Mouse (Mus musculus): Measurements from ENCODE around the gene Ccnl2.
"Not testable (repeated sequence)": the region's sequence is repeated elsewhere in the genome, so short reads cannot be mapped to it uniquely, and the experiment has no call there.

Gene Ccnl2

GRCm38 (mm10) chr4:155785819-155786218 is 26.5 kb upstream of the Ccnl2 start, which contains the start of gene Tmem88b:
Gene Tmem88b (minus strand): TSS chr4:155785874.
- in situ Hi-C loops (cut with MboI; ENCODE audit: low pct_unique_long_range_greater_than_20kb in 1 of 2, low sequenced_read_pairs in 2 of 2, unreplicated experiment in 1 of 2), result no loop called here

DNA sequence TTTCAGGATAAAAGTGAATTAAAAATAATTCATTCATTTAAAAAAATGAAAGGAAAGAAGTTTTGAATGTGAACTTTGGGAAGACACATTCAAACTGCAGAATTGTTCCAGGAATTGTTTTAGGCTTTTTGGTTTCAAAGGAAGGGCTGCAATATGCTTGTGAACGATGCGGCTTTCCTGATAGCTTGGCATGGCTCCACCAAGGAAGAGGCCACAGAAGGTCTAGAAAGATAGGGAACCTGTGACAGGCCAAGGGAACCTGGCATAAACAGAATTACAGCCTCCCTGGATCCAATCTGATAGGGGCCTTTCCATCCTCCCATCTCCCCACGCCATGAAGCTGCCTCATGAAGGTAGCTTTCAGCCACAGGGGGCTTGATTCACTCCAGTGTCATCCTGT is 24.0 kb upstream of the Ccnl2 start:
- in situ Hi-C loops (cut with MboI; ENCODE audit: low pct_unique_long_range_greater_than_20kb in 1 of 2, low sequenced_read_pairs in 2 of 2, unreplicated experiment in 1 of 2), result no loop called here

GRCm38 (mm10) chr4:155788833-155789232 is 23.5 kb upstream of the Ccnl2 start:
- in situ Hi-C loops (cut with MboI; ENCODE audit: low pct_unique_long_range_greater_than_20kb in 1 of 2, low sequenced_read_pairs in 2 of 2, unreplicated experiment in 1 of 2), result not testable (repeated sequence)

GRCm38 (mm10) chr4:155790021-155790489 is 22.2 kb upstream of the Ccnl2 start, which contains the start of gene Ankrd65:
Gene Ankrd65 (plus strand): TSS chr4:155790439.
- in situ Hi-C loops (cut with MboI; ENCODE audit: low pct_unique_long_range_greater_than_20kb in 1 of 2, low sequenced_read_pairs in 2 of 2, unreplicated experiment in 1 of 2), result no loop called here

DNA sequence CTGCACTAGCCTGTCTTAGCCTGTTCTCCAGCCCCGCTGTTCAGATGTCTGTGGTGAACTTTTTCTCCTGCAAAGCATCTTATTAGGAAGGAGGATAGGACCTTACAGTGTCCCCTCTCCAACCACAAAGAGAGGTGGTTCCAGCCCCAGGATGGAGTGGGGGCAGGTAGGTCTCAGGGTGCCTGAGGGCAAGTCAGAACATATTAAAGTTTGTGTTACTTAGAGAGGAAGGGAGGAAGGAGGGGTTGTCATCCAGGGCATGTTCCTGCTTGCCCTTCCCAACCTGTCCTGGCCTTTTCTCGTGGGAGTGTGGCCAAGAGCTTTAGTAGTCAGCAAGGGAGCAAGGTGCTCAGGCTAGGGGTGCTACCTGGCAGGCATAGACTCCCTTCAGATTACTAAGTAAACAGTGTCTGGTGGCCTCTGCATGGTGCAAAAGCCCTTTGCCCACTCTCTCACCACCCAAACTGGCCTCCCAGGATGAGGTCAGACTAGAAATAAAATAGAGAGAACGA is 21.6 kb upstream of the Ccnl2 start:
- in situ Hi-C loops (cut with MboI; ENCODE audit: low pct_unique_long_range_greater_than_20kb in 1 of 2, low sequenced_read_pairs in 2 of 2, unreplicated experiment in 1 of 2), result no loop called here

GRCm38 (mm10) chr4:155791240-155791933 is 20.9 kb upstream of the Ccnl2 start:
- in situ Hi-C loops (cut with MboI; ENCODE audit: low pct_unique_long_range_greater_than_20kb in 1 of 2, low sequenced_read_pairs in 2 of 2, unreplicated experiment in 1 of 2), result no loop called here

DNA sequence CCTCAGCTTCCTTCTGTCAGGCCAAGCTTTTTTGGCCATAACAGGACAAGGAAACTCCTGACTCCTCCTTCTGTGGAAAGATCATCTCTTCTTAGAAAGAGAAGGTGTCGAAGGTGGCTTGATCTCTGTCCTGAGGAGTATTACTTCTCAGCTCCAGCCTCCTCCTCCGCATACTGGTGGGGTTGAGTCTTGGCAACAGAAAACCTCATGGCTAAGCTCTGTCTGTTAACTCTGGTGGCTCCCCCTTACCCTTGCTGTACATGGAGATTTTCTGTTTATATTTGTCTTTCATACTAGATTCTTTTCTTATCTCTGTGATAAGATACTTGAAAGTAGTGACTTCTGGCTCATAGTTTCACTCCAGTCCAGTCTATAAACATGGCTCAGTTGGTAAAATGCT is 18.6 kb upstream of the Ccnl2 start:
- in situ Hi-C loops (cut with MboI; ENCODE audit: low pct_unique_long_range_greater_than_20kb in 1 of 2, low sequenced_read_pairs in 2 of 2, unreplicated experiment in 1 of 2), result no loop called here

DNA sequence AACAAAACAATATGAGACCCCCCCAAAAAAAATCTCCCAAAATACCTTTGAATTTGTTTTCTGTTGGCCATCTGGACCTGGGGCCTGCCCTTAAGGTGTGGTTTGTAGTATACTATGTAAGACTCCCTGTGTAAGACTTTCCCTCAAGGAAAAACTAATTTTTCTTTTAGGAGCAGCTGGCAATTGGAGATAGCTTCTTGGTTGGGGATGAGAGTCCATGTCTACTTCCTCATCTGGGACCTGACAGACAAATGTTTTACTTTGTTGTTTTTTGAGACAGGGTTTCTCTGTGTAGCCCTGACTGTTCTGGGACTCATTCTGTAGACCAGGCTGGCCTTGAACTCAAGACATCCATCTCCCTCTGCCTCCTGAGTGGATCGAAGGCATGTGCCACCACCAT is 10.2 kb upstream of the Ccnl2 start:
- in situ Hi-C loops (cut with MboI; ENCODE audit: low pct_unique_long_range_greater_than_20kb in 1 of 2, low sequenced_read_pairs in 2 of 2, unreplicated experiment in 1 of 2), result no loop called here

GRCm38 (mm10) chr4:155802741-155803339 is 9.4 kb upstream of the Ccnl2 start, which contains the start of gene Mrpl20:
Gene Mrpl20 (plus strand): TSS chr4:155802878.
- in situ Hi-C loops (cut with MboI; ENCODE audit: low pct_unique_long_range_greater_than_20kb in 1 of 2, low sequenced_read_pairs in 2 of 2, unreplicated experiment in 1 of 2), result no loop called here

DNA sequence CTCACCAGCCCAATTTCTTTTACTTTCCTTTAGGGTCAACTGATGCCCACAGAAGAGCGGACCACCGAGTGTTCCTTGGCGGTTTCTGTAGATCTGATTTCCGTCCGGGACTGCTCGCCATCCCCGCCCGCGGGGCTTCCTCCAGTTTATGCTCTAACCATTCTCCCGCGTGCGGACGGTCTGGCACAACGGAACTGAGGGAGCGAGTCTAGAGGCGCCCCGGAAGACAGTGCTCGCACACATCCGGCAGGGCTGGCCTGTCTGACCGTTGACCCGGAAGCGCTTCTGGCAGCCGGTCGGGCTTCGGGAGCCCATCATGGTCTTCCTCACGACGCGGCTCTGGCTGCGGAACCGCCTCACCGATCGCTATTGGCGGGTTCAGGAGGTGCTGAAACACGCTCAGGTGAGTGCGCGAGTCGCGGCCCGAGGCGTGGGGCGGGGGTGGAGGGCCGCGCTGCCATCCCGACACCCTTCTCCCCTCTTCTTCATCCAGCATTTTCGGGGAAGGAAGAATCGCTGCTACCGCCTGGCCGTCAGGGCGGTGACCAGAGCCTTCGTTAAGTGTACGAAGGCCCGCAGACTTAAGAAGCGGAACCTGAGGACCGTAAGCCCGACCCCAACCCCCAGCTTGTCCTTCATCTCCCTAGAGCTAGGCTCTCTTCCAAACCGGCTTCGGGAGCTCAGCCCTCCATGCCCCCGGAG is 8.8 kb upstream of the Ccnl2 start:
- in situ Hi-C loops (cut with MboI; ENCODE audit: low pct_unique_long_range_greater_than_20kb in 1 of 2, low sequenced_read_pairs in 2 of 2, unreplicated experiment in 1 of 2), result no loop called here

DNA sequence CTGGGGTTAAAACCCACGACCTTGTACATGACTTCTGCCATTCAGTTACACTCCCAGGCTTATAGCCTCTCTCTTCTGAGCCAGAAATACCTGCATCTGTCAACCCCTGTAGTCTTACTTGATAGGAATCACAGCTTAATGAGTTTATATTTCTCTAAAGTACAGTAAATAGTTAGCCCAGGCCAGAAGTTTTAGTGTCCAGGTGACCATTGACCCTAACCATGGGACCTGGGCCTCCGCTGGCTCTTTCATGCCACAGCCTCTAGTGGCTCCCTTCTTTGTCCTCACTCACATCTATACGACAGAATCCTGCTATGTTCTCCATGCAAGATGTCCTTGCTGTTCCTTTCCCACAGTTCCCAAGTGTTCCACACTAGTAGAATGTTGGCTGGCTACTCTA is 4.4 kb upstream of the Ccnl2 start:
- in situ Hi-C loops (cut with MboI; ENCODE audit: low pct_unique_long_range_greater_than_20kb in 1 of 2, low sequenced_read_pairs in 2 of 2, unreplicated experiment in 1 of 2), result no loop called here

GRCm38 (mm10) chr4:155812665-155813181 is 434 bp downstream of the Ccnl2 start:
- in situ Hi-C loops (cut with MboI; ENCODE audit: low pct_unique_long_range_greater_than_20kb in 1 of 2, low sequenced_read_pairs in 2 of 2, unreplicated experiment in 1 of 2), result no loop called here

GRCm38 (mm10) chr4:155817533-155817932 is 5.2 kb downstream of the Ccnl2 start:
- in situ Hi-C loops (cut with MboI; ENCODE audit: low pct_unique_long_range_greater_than_20kb in 1 of 2, low sequenced_read_pairs in 2 of 2, unreplicated experiment in 1 of 2), result no loop called here

DNA sequence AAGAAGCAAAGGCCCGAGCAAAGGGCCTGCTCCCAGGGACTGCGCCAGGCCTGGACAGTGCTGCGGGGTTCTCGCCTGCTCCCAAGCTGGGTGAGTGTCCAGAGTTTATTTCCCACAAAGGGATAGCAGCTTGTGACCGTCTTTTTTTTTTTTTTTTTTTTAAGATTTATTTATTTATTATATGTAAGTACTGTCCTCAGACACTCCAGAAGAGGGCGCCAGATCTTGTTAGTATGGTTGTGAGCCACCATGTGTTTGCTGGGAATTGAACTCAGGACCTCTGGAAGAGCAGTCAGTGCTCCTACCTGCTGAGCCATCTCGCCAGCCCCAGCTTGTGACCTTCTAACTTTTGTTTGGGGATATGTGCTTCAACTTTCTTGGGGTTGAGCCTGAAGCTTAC is 8.7 kb downstream of the Ccnl2 start:
- in situ Hi-C loops (cut with MboI; ENCODE audit: low pct_unique_long_range_greater_than_20kb in 1 of 2, low sequenced_read_pairs in 2 of 2, unreplicated experiment in 1 of 2), result no loop called here

DNA sequence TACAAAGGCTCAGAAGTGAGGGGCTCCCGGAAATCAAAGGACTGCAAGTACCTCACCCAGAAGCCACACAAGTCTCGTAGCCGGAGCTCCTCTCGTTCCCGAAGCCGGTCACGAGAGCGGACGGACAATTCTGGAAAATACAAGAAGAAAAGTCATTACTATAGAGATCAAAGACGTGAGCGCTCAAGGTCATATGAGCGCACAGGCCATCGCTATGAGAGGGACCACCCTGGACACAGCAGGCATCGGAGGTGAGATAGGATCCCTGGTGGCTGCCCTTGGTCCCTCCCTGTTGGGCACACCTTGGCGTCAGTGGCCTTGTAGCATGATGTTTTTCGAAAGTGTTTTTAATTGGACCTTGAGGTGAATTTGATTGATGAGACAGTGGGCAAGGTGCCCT is 11.2 kb downstream of the Ccnl2 start:
- in situ Hi-C loops (cut with MboI; ENCODE audit: low pct_unique_long_range_greater_than_20kb in 1 of 2, low sequenced_read_pairs in 2 of 2, unreplicated experiment in 1 of 2), result no loop called here

GRCm38 (mm10) chr4:155829866-155830265 is 17.6 kb downstream of the Ccnl2 start:
- in situ Hi-C loops (cut with MboI; ENCODE audit: low pct_unique_long_range_greater_than_20kb in 1 of 2, low sequenced_read_pairs in 2 of 2, unreplicated experiment in 1 of 2), result no loop called here

GRCm38 (mm10) chr4:155830596-155830995 is 18.3 kb downstream of the Ccnl2 start:
- in situ Hi-C loops (cut with MboI; ENCODE audit: low pct_unique_long_range_greater_than_20kb in 1 of 2, low sequenced_read_pairs in 2 of 2, unreplicated experiment in 1 of 2), result no loop called here

DNA sequence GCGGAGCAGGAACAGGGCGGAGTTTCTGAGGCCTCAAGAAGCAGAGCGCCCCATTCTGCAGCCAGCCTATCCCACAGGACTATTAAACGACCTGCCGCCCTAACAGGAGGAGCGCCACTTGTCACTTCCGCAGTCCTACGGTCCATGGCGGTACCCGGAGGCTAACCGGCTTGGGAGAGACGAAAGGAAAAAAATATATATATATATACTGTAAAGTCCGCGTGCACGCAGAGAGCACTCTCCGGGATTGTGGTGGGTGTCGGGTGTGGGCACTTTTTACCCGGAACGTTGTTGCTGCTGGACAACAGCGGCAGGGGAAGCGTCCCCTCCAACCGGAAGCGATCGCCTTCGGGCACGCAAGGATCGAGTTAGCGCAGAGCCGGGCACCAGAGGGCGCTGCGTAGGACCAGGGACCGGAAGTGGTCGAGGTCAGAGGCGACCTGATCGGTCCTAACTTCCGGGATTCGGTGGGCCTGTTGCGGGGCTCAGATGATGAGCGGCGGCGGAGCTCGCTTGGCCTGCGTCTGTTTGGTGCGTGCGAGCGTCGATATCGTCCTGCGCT is 19.0 kb downstream of the Ccnl2 start, which contains the start of gene Aurkaip1:
TSS of gene Aurkaip1 (plus strand) at position 68 of the 562 bp plus-strand sequence.
- in situ Hi-C loops (cut with MboI; ENCODE audit: low pct_unique_long_range_greater_than_20kb in 1 of 2, low sequenced_read_pairs in 2 of 2, unreplicated experiment in 1 of 2), result no loop called here

GRCm38 (mm10) chr4:155831831-155832230 is 19.5 kb downstream of the Ccnl2 start:
- in situ Hi-C loops (cut with MboI; ENCODE audit: low pct_unique_long_range_greater_than_20kb in 1 of 2, low sequenced_read_pairs in 2 of 2, unreplicated experiment in 1 of 2), result no loop called here

All from mouse embryonic stem cell (cell line).